Mouse (Mus musculus): ENCODE data around the gene Bcl2l11. TPM values are rescaled to one million over a fixed set of nuclear protein-coding genes. Genes with fewer than 3 reads are reported as not detected.
A peak's percentile ranks its signal among the peaks of the same experiment; 100 is the strongest.

Bcl2l11 gene
- polyA plus RNA-seq, 1 experiment from 2014 or later = 11.8 TPM

- Histone ChIP-seq H3K4me2 (replicated peaks) (no peak overlapping the region), H3K27me3 (0 out of 2 replicates have a peak, but pooled peaks cover 4% of the 10 kb centered on the region), H3K9ac (replicated peaks) (no peak overlapping the region), H3K27ac (replicated peaks) (no peak overlapping the region), H3K4me1 (peaks cover 14% of the 10 kb centered on the region), H3K36me3 (no peaks in the 10 kb centered on the region), H3K4me3 (no peak overlapping the region), H3K9me3 (no peaks in the 10 kb centered on the region)
- no peak for ATAC-seq (replicated peaks)
- whole genome bisulfite sequencing = 90% methylated on average over 11 of the region's 11 CpGs
Measured at GRCm38 (mm10) chr2:128131503-128131902, 5.7 kb downstream of the Bcl2l11 start.

GRCm38 (mm10) chr2:128132635-128133034 lies 6.8 kb downstream of the Bcl2l11 start:
- no peaks in the 10 kb centered on the region for H3K9me3 ChIP-seq
- no peak overlapping the region for H3K9ac ChIP-seq (replicated peaks)
- 0 out of 2 replicates have a peak, but pooled peaks cover 4% of the 10 kb centered on the region for H3K27me3 ChIP-seq
- 92% methylated on average over 5 of the region's 5 CpGs for WGBS
- H3K4me1 ChIP-seq = peaks cover 15% of the 10 kb centered on the region
- no peak overlapping the region for H3K27ac ChIP-seq (replicated peaks)
- H3K4me3 ChIP-seq = no peak overlapping the region
- no peak for ATAC-seq (replicated peaks)
- no peaks in the 10 kb centered on the region for H3K36me3 ChIP-seq
- H3K4me2 ChIP-seq (replicated peaks) = no peak overlapping the region

GRCm38 (mm10) chr2:128133865-128134264 lies 8.0 kb downstream of the Bcl2l11 start:
- no peaks in the 10 kb centered on the region for H3K9me3 ChIP-seq
- no peak overlapping the region for H3K27ac ChIP-seq (replicated peaks)
- ATAC-seq (replicated peaks) = no peak
- no peak overlapping the region for H3K4me2 ChIP-seq (replicated peaks)
- H3K9ac ChIP-seq (replicated peaks) = no peak overlapping the region
- H3K4me3 ChIP-seq = no peak overlapping the region
- H3K4me1 ChIP-seq = peaks cover 11% of the 10 kb centered on the region
- no peaks in the 10 kb centered on the region for H3K27me3 ChIP-seq
- no peaks in the 10 kb centered on the region for H3K36me3 ChIP-seq

GRCm38 (mm10) chr2:128134474-128134873 lies 8.6 kb downstream of the Bcl2l11 start:
- Histone ChIP-seq H3K27ac (replicated peaks) (no peak overlapping the region), H3K9me3 (no peaks in the 10 kb centered on the region), H3K4me2 (replicated peaks) (no peak overlapping the region), H3K9ac (replicated peaks) (no peak overlapping the region), H3K4me3 (no peak overlapping the region), H3K4me1 (peaks cover 17% of the 10 kb centered on the region), H3K36me3 (no peaks in the 10 kb centered on the region), H3K27me3 (no peaks in the 10 kb centered on the region)
- ATAC-seq (replicated peaks) = no peak
- 92% methylated on average over 5 of the region's 5 CpGs for WGBS

GRCm38 (mm10) chr2:128134948-128135347 lies 9.1 kb downstream of the Bcl2l11 start:
- no peak overlapping the region for H3K4me2 ChIP-seq (replicated peaks)
- no peak overlapping the region for H3K9ac ChIP-seq (replicated peaks)
- peaks cover 22% of the 10 kb centered on the region for H3K4me1 ChIP-seq
- H3K9me3 ChIP-seq = no peaks in the 10 kb centered on the region
- H3K27ac ChIP-seq (replicated peaks) = no peak overlapping the region
- no peak overlapping the region for H3K4me3 ChIP-seq
- no peaks in the 10 kb centered on the region for H3K36me3 ChIP-seq
- ATAC-seq (replicated peaks) = no peak
- 71% methylated on average over 8 of the region's 8 CpGs for WGBS
- H3K27me3 ChIP-seq = no peaks in the 10 kb centered on the region

- Histone ChIP-seq H3K9ac (replicated peaks) (no peak overlapping the region), H3K27me3 (no peaks in the 10 kb centered on the region), H3K4me3 (no peak overlapping the region), H3K27ac (replicated peaks) (no peak overlapping the region), H3K4me2 (replicated peaks) (no peak overlapping the region), H3K4me1 (peaks cover 29% of the 10 kb centered on the region), H3K9me3 (no peaks in the 10 kb centered on the region), H3K36me3 (no peaks in the 10 kb centered on the region)
- ATAC-seq (replicated peaks) = no peak
- WGBS = 90% methylated on average over 16 of the region's 16 CpGs
Measured at GRCm38 (mm10) chr2:128136769-128137433, 11.1 kb downstream of the Bcl2l11 start.

- 65% methylated on average over 22 of the region's 22 CpGs for WGBS
- no peak overlapping the region for H3K4me2 ChIP-seq (replicated peaks)
- no peak overlapping the region for H3K27ac ChIP-seq (replicated peaks)
- peaks cover 29% of the 10 kb centered on the region for H3K4me1 ChIP-seq
- H3K9ac ChIP-seq (replicated peaks) = no peak overlapping the region
- H3K27me3 ChIP-seq = no peaks in the 10 kb centered on the region
- H3K9me3 ChIP-seq = no peaks in the 10 kb centered on the region
- H3K36me3 ChIP-seq = no peaks in the 10 kb centered on the region
- H3K4me3 ChIP-seq = no peak overlapping the region
- ATAC-seq (replicated peaks) = no peak
Measured at GRCm38 (mm10) chr2:128137480-128138276, 11.8 kb downstream of the Bcl2l11 start.

GRCm38 (mm10) chr2:128138924-128139323 lies 13.1 kb downstream of the Bcl2l11 start:
- peaks cover 29% of the 10 kb centered on the region for H3K4me1 ChIP-seq
- H3K36me3 ChIP-seq = no peaks in the 10 kb centered on the region
- peak; percentile 74 for ATAC-seq (replicated peaks)
- no peaks in the 10 kb centered on the region for H3K27me3 ChIP-seq
- H3K9ac ChIP-seq (replicated peaks) = no peak overlapping the region
- 42% methylated on average over 8 of the region's 8 CpGs for WGBS
- H3K27ac ChIP-seq (replicated peaks) = 0 out of 2 replicates have a peak overlapping the region, but pooled peaks have one; percentile 31
- no peak overlapping the region for H3K4me2 ChIP-seq (replicated peaks)
- no peaks in the 10 kb centered on the region for H3K9me3 ChIP-seq
- H3K4me3 ChIP-seq = no peak overlapping the region

GRCm38 (mm10) chr2:128139781-128140180 lies 13.9 kb downstream of the Bcl2l11 start:
- H3K36me3 ChIP-seq = no peaks in the 10 kb centered on the region
- H3K4me3 ChIP-seq = no peak overlapping the region
- no peaks in the 10 kb centered on the region for H3K9me3 ChIP-seq
- H3K9ac ChIP-seq (replicated peaks) = no peak overlapping the region
- WGBS = 45% methylated on average over 15 of the region's 15 CpGs
- ATAC-seq (replicated peaks) = no peak; the same call in 1 of the 2 replicates
- H3K27ac ChIP-seq (replicated peaks) = peak overlapping the region; percentile 31; the same call in 1 of the 2 replicates
- H3K27me3 ChIP-seq = no peaks in the 10 kb centered on the region
- no peak overlapping the region for H3K4me2 ChIP-seq (replicated peaks)
- H3K4me1 ChIP-seq = peaks cover 29% of the 10 kb centered on the region

GRCm38 (mm10) chr2:128140183-128140582 lies 14.3 kb downstream of the Bcl2l11 start:
- 87% methylated on average over 3 of the region's 3 CpGs for WGBS
- no peak overlapping the region for H3K27ac ChIP-seq (replicated peaks)
- no peak overlapping the region for H3K4me2 ChIP-seq (replicated peaks)
- no peaks in the 10 kb centered on the region for H3K9me3 ChIP-seq
- H3K36me3 ChIP-seq = no peaks in the 10 kb centered on the region
- ATAC-seq (replicated peaks) = no peak
- H3K9ac ChIP-seq (replicated peaks) = no peak overlapping the region
- H3K4me1 ChIP-seq = peaks cover 29% of the 10 kb centered on the region
- H3K27me3 ChIP-seq = no peaks in the 10 kb centered on the region
- no peak overlapping the region for H3K4me3 ChIP-seq

- H3K4me2 ChIP-seq (replicated peaks) = no peak overlapping the region
- H3K27ac ChIP-seq (replicated peaks) = no peak overlapping the region
- H3K9ac ChIP-seq (replicated peaks) = no peak overlapping the region
- ATAC-seq (replicated peaks) = no peak
- no peaks in the 10 kb centered on the region for H3K9me3 ChIP-seq
- no peaks in the 10 kb centered on the region for H3K27me3 ChIP-seq
- H3K4me1 ChIP-seq = peaks cover 16% of the 10 kb centered on the region
- H3K36me3 ChIP-seq = no peaks in the 10 kb centered on the region
- H3K4me3 ChIP-seq = no peak overlapping the region
Measured at GRCm38 (mm10) chr2:128143992-128144391, 18.2 kb downstream of the Bcl2l11 start.

- Histone ChIP-seq H3K27me3 (no peaks in the 10 kb centered on the region), H3K4me1 (peaks cover 2% of the 10 kb centered on the region; the same call in 1 of the 2 replicates), H3K4me3 (no peak overlapping the region), H3K9me3 (no peaks in the 10 kb centered on the region), H3K27ac (replicated peaks) (no peak overlapping the region), H3K36me3 (no peaks in the 10 kb centered on the region), H3K4me2 (replicated peaks) (no peak overlapping the region), H3K9ac (replicated peaks) (no peak overlapping the region)
- no peak for ATAC-seq (replicated peaks)
- WGBS = 90% methylated on average over 3 of the region's 3 CpGs
Measured at GRCm38 (mm10) chr2:128145433-128145832, 19.6 kb downstream of the Bcl2l11 start.
